ENCODE assay signal across 8 mouse cellular contexts in the genomic region with DNA sequence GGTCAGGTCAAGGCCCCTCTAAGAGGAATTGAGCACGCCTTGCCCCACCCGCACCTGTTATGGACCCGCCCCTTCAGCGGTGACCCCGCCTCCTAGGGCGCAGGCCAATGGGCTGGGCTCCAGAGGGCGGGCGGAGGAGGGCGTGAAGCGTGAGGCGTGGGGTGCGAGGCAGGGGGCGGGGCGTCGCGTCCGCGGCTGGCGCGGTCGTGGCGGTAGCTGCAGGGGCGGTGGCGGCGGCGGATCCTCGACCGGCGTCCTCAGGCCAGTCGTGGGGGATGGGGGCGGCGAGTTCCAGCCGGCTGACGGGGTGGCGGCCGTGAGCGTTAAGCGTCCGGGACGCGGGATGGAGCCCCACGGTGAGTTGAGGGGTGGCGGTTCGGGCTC. TPM values are rescaled to one million over a fixed set of nuclear protein-coding genes. Genes with fewer than 3 reads are reported as not detected.
DNase-seq lines count a peak whose midpoint lies in the region; ATAC-seq and TF ChIP-seq lines count a peak whose summit lies in the region.

No protein-coding gene starts in this region.

- H3K27me3 ChIP-seq in embryonic facial prominence, embryonic 14.5 days (replicated peaks; ENCODE audit: control insufficient read depth, insufficient read depth, low read length), result no peaks in the 10 kb centered on the region
- H3K27me3 ChIP-seq in limb, embryonic 13.5 days, result peaks cover 6% of the 10 kb centered on the region
- H3K27me3 ChIP-seq in midbrain, embryonic 14.5 days (ENCODE audit: control insufficient read depth, insufficient read depth, low read length), result peaks cover 28% of the 10 kb centered on the region

- TF ChIP-seq CTCF in brain, embryonic 14.5 days (IDR thresholded peaks at IDR 0.05; ENCODE audit: borderline replicate concordance, extremely low read depth, insufficient read depth, insufficient read length), result no peak

- H3K4me2 ChIP-seq in embryonic facial prominence, embryonic 14.5 days (ENCODE audit: low read depth, low read length), result peak overlapping the region; percentile 88
- H3K4me2 ChIP-seq in limb, embryonic 13.5 days (replicated peaks), result peak overlapping the region; percentile 73
- peak overlapping the region; percentile 85 for H3K4me2 ChIP-seq in midbrain, embryonic 14.5 days (ENCODE audit: low read length)

- H3K4me3 ChIP-seq in embryonic facial prominence, embryonic 14.5 days (ENCODE audit: low read depth, low read length), result peak overlapping the region; percentile 78
- peak overlapping the region; percentile 75 for H3K4me3 ChIP-seq in limb, embryonic 13.5 days
- H3K4me3 ChIP-seq in midbrain, embryonic 14.5 days (replicated peaks; ENCODE audit: low read depth, low read length), result peak overlapping the region; percentile 57

- H3K9me3 ChIP-seq in embryonic facial prominence, embryonic 14.5 days (ENCODE audit: control insufficient read depth, low read length), result peaks cover 4% of the 10 kb centered on the region; the same call in 1 of the 2 replicates
- H3K9me3 ChIP-seq in limb, embryonic 13.5 days, result peaks cover 3% of the 10 kb centered on the region; the same call in 1 of the 2 replicates
- no peaks in the 10 kb centered on the region for H3K9me3 ChIP-seq in midbrain, embryonic 14.5 days (ENCODE audit: control insufficient read depth, low read length)

- 4% methylated on average over 16 of the region's 44 CpGs for WGBS in embryonic facial prominence, embryonic 14.5 days
- WGBS in limb, embryonic 13.5 days, result under 1% methylated on average over 40 of the region's 44 CpGs
- 1% methylated on average over 44 of the region's 44 CpGs for WGBS in midbrain, embryonic 14.5 days

- DNase-seq in brain, embryonic 14.5 days (ENCODE audit: low read depth), result peak; percentile 75
- DNase-seq in embryonic facial prominence, embryonic 14.5 days (ENCODE audit: low spot score), result peak; percentile 88
- peak; percentile 90 to 92 for DNase-seq in heart, adult 9 months (ENCODE audit: low spot score in 2 of 2)
- peak; percentile 96 for DNase-seq in kidney, adult 9 months
- peak; percentile 77 for DNase-seq in midbrain, embryonic 14.5 days
- peak; percentile 57 to 65 for DNase-seq in spleen, adult 18-20 months

- H3K36me3 ChIP-seq in embryonic facial prominence, embryonic 14.5 days (ENCODE audit: control insufficient read depth, insufficient read depth, low read length), result no peaks in the 10 kb centered on the region
- no peaks in the 10 kb centered on the region for H3K36me3 ChIP-seq in limb, embryonic 13.5 days
- no peaks in the 10 kb centered on the region for H3K36me3 ChIP-seq in midbrain, embryonic 14.5 days (ENCODE audit: control insufficient read depth, insufficient read depth, low read length)

- H3K4me1 ChIP-seq in embryonic facial prominence, embryonic 14.5 days (ENCODE audit: control insufficient read depth, insufficient read depth, low read length), result peaks cover 8% of the 10 kb centered on the region; the same call in 1 of the 2 replicates
- peaks cover 12% of the 10 kb centered on the region; the same call in 1 of the 2 replicates for H3K4me1 ChIP-seq in limb, embryonic 13.5 days
- no peaks in the 10 kb centered on the region for H3K4me1 ChIP-seq in midbrain, embryonic 14.5 days (ENCODE audit: control insufficient read depth, insufficient read depth, low read length)

- H3K27ac ChIP-seq in embryonic facial prominence, embryonic 14.5 days (replicated peaks; ENCODE audit: low read depth, low read length), result peak overlapping the region; percentile 55; the same call in 1 of the 2 replicates
- no peak overlapping the region; the same call in 1 of the 2 replicates for H3K27ac ChIP-seq in limb, embryonic 13.5 days
- H3K27ac ChIP-seq in midbrain, embryonic 14.5 days (replicated peaks; ENCODE audit: low read depth, low read length), result no peak overlapping the region

- ATAC-seq in embryonic facial prominence, embryonic 14.5 days (ENCODE audit: low read depth), result peak; percentile 93
- peak; percentile 93 for ATAC-seq in limb, embryonic 13.5 days (ENCODE audit: low FRiP score, low read depth)
- peak; percentile 89 for ATAC-seq in midbrain, embryonic 14.5 days (ENCODE audit: low FRiP score, low TSS enrichment)
- ATAC-seq in activated CD4-positive, CD25-positive, alpha-beta regulatory T cell, adult 4 months, result no peak

- H3K9ac ChIP-seq in embryonic facial prominence, embryonic 14.5 days (ENCODE audit: low read depth, low read length), result peak overlapping the region; percentile 79
- H3K9ac ChIP-seq in limb, embryonic 13.5 days, result peak overlapping the region; percentile 80
- H3K9ac ChIP-seq in midbrain, embryonic 14.5 days (replicated peaks; ENCODE audit: low read length), result peak overlapping the region; percentile 49

- TF ChIP-seq POLR2A in brain, embryonic 14.5 days (IDR thresholded peaks at IDR 0.05; ENCODE audit: borderline replicate concordance, extremely low read depth, insufficient read depth, insufficient read length, poor library complexity, severe bottlenecking), result 0 out of 2 replicates have a peak, but pooled peaks have one; percentile 14

RNA-seq across cellular contexts. Expression of a gene that starts 0.7 kb away (rescaled TPM):
- polyA plus RNA-seq in brain, embryonic 14.5 days (2012; rRNA removed), result 15.2 and 26.2 TPM in 2 replicates
- 75.2 and 82.0 TPM in 2 replicates for polyA plus RNA-seq in embryonic facial prominence, embryonic 14.5 days (2014; fragmentation: Nextera tagmentation; extraction: Ambion mirVana)
- polyA plus RNA-seq in limb, embryonic 13.5 days (2015; fragmentation: Nextera tagmentation; extraction: Ambion mirVana), result 43.6 and 54.3 TPM in 2 replicates
- polyA plus RNA-seq in midbrain, embryonic 14.5 days (2014; fragmentation: Nextera tagmentation; extraction: Ambion mirVana), result 5.5 and 33.7 TPM in 2 replicates
- polyA plus RNA-seq in activated CD4-positive, CD25-positive, alpha-beta regulatory T cell, adult 4 months (2017; shearing (Covaris generic)), result under 1 TPM; 0.28 to 0.69 TPM
